Mouse (Mus musculus): ENCODE results near the gene Ncoa3.
"Not testable (repeated sequence)": the region's sequence is repeated elsewhere in the genome, so short reads cannot be mapped to it uniquely, and the experiment has no call there.

Gene Ncoa3

DNA sequence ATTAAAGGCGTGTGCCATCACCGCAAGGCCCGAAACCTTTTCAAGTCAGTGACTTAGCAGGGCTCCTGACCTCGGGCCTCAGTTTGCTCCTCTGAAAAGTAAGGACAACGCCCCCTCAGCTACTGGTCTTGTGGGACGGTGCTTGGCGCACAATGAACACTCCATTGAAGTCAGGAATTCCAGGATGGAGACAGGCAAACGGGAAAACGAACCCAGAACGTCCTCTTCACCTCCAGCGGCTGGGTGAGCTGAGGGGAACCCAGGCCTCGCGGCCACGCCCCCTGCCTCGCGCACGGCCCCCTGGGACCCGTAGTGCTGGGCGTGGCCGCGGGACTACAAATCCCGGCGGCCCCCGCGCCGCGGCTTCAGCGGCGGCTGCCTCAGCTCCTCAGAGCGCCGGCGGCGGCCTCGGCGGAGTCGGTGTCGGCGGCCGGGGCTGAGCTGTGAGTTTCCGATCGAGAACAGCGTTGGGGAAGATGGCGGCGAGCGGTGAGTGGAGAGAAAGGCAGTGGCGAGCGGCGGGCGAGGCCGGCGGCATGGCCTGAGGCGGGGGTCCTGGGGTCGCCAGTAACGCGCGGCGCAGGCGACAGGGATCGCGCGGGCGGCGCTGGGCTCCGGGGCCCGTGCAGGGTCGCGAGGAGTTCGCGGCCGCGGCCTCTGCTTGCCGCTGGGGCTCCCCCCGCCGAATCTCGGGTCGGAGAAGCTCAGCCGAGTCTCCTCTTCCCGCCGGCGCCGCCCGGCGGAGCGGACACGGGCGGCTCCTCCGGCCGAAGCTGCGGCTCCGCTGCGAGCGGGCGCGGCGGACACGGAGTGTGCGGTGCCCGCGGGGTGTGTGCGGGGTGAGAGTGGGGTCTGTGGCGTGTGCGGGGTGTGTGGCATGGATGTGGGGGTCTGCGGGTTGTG is at the start of gene Ncoa3:
TSS of gene Ncoa3 (plus strand) at position 367 of the 903 bp plus-strand sequence.
- in situ Hi-C loops (cut with MboI, MseI) = loop anchor here in 1 of 2 experiments (25.0 kb wide), 1 partner anchor 1905 kb away; no protein-coding TSS in a partner anchor

DNA sequence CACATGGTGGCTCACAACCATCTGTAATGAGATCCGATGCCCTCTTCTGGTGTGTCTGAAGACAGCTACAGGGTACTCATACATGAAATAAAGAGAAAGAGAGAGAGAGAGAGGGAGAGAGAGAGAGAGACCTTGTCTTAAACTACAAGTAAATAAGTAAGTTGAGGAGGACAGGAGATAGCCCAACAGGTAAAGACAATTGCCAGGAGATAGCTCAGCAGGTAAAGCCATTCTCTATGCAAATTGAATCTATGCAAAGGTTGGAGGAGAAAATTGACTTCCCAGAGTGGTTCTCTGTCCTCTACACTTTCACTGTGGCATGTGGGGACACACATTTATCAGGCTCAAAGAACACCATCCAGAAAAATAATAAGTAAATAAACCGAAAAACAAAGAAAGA is 49.3 kb upstream of the Ncoa3 start:
- in situ Hi-C loops (cut with MboI, MseI) = no loop called here

DNA sequence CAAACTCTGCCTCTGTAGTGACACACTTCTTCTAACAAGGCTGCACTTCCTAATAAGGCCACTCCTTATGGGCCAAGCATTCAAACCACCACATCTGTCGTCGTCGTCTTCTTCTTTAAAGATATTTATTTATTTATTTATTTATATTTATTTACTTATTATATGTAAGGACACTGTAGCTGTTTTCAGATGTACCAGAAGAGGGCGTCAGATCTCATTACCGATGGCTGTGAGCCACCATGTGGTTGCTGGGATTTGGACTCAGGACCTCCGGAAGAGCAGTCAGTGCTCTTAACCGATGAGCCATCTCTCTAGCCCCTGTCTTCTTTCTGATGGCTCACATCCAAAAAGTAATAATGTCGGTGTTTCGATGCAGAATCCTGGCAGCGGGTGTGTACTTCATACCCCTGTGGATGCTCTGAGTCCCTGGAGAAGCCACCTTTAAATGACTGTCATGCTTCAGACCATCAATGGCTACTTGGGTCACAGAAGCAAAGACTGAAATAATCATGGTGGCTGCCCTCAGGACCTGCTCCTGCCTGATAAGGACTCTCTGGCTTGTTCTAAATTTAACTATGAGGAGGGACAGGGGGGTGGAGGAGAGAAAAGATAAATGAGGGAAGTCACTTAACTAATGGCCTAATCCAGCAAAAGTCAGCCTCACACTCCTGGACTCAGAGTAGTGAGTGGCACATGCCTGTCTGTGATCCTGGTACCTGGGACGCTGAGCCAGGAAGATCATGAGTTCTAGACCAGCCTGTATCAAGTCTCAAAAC is 47.7 kb upstream of the Ncoa3 start:
- in situ Hi-C loops (cut with MboI, MseI) = no loop called here

DNA sequence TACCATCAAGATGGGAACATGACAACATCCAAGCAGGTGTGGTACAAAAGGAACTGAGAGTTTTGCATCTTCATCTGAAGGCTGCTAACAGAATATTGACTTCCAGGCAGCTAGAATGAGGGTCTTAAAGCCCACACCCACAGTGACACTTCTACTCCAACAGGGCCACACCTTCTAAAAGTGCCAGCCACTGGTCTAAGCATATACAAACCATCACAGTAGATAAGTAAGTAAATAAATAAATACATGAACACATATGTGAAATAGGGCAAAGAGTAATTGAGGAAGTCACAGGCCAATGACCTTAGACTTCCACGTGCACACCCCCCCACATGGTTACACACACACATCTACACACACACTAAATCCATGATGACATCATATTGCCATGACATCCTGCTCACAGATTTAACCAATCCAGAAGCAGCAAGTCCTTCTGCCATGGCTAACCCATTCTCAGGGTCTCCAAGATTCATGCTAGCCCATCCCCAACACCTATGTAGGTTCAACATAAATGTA is 46.3 kb upstream of the Ncoa3 start:
- in situ Hi-C loops (cut with MboI, MseI) = no loop called here

DNA sequence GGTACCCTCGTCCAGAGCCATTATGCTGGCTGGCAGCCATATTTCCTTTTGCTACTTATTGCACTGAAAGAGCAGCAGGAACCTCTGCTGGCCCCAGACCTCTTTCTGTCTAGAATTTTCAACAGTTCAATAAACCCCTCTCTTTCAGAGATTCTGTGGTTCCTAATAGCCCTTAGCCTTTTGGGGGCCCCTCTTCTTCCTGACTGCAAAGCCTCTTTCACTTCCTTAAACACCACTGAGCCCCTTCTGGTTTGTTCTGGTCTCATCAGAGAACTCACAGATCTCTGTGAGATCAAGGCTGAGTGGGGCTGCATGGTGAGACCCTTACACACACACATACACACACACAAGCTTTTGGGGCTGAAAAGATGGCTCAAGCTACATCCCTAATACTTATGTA is 44.4 kb upstream of the Ncoa3 start:
- in situ Hi-C loops (cut with MboI, MseI) = no loop called here

DNA sequence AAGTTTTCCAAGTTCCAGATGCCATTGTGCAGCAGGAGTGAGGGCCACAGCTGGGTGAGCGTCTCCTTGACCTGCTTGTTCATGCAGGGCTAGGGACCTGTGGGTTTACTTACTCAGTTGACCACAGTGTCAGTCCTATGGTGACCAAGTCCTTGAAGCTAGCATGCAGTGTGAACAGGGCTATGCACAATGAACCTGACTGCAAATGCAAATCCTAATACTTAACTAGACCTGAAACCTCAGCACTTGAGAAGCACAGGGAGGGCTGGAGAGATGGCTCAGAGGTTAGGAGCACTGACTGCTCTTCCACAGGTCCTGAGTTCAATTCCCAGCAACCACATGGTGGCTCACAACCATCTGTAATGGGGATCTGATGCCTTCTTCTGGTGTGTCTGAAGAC is 43.7 kb upstream of the Ncoa3 start:
- in situ Hi-C loops (cut with MboI, MseI) = not testable (repeated sequence)

DNA sequence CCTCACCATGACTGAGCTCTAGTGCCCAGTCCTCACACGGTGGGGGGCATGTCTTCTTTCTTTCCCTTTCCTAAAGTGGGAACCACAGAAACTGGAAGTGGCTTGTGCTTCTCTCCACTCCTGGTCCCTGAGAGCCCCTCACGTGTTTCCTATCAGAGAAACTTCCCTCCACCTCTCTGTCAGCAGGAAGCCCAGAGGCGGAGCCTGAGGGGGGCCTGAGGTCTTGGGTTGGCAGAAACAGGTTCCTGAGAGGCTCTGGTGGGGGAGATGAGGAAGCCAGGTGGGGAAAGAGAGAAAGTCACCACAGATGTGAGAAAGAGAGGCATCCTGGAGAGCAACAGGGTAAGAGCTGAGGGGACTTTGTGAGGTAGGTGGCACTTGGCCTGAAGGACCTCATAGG is 42.7 kb upstream of the Ncoa3 start:
- in situ Hi-C loops (cut with MboI, MseI) = loop anchor here in 1 of 2 experiments (25.0 kb wide), 1 partner anchor 1563 kb away; no protein-coding TSS in a partner anchor

DNA sequence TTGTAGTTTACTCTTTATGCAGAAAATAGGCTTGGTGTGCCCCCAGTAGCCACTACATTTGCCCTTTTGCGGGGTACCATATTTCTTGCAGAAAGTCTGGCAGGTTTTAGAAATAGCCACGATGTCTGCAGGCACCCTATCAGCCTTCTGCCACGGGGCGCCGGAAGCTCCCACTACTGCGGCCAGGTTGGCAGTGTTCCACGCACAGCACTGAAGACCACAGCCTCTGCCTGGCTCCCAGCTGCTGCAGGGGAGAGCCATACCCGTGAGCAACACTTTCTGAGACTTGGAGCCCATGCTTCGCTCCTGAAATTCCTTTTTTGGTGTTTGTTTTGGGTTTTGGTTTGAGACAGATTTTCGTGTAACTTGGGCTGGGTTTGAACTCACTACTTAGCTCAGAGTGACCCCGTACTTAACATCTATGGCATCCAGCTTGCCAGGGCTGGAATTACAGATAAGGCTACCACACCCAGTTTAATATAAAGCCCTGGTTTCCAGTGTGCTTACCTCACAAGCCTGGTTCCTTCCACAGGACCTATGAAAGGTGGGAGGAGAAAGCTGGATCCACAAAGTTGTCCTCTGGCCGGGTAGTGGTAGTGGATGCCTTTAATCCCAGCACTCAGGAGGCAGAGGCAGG is 40.9 kb upstream of the Ncoa3 start:
- in situ Hi-C loops (cut with MboI, MseI) = loop anchor here in 1 of 2 experiments (25.0 kb wide), 1 partner anchor 1561 kb away; no protein-coding TSS in a partner anchor

DNA sequence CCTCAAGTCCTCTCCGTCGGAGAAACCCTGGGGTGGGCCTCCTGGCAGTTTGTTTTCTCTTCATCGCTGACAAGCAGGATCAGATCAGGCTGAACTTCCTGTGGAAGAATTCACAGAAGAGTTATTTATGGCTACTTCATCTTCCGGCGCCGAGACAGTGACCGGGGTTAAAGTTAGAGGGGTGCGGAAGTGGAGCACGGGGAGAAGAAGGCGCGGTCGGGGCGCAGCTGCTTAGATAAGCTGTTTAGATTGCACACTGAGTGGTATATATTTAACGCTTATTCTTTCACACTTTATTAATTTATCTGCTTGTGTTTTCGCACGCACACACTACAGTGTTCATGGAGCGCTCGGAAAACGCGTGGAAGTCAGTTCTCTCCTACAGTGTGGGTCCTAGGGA is 37.6 kb upstream of the Ncoa3 start:
- in situ Hi-C loops (cut with MboI, MseI) = loop anchor here in 1 of 2 experiments (25.0 kb wide), 1 partner anchor 1557 kb away; no protein-coding TSS in a partner anchor

DNA sequence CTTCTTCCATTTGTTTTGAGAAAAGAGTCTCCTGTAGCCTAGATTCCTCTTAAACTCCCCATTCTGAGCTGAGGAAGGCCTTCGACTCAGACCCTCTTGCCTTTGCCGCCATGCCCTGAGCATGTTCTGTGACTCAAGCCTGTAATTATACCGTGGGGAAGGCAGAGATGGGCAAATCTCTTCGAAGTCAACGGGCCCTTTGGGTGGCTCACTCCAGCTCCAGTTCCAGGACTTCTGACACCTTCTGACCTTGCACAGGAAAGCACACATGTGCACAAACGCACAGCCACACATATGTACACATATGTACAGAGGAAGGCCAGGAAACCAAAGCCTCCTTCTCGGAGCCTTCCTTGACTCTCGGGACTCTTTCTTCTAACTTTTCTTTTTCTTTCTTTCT is 37.0 kb upstream of the Ncoa3 start:
- in situ Hi-C loops (cut with MboI, MseI) = loop anchor here in 1 of 2 experiments (25.0 kb wide), 1 partner anchor 1557 kb away; no protein-coding TSS in a partner anchor

DNA sequence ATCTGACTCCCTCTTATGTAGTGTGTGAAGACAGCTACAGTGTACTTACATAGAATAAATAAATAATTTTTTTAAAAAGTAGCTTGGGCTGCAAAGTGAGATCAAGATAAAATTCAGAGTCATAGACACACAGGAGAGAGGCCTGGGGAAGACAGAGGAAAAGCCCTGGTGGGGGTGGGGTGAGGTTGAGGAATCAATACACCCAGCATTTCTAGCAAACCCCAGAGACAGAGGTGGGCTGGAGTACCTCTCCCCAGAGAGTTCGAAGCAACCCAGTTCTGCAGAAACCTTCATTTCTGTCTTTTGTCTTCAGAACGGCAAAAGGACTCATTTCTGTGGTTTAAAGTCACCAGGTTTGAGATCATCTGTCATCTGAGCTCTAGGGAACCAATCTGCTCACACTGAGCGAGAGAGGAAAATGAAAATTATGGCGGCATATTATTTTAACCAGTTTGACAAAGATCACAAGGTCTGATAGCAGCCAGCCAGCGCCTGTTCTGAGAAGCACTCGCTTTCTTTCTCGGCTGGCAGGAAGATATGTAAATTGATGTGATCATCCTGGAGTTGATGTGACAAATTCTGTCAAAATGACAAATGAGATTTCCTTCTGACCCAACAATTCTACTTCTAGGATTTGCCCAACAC is 36.2 kb upstream of the Ncoa3 start:
- in situ Hi-C loops (cut with MboI, MseI) = loop anchor here in 1 of 2 experiments (25.0 kb wide), 1 partner anchor 1556 kb away; no protein-coding TSS in a partner anchor

DNA sequence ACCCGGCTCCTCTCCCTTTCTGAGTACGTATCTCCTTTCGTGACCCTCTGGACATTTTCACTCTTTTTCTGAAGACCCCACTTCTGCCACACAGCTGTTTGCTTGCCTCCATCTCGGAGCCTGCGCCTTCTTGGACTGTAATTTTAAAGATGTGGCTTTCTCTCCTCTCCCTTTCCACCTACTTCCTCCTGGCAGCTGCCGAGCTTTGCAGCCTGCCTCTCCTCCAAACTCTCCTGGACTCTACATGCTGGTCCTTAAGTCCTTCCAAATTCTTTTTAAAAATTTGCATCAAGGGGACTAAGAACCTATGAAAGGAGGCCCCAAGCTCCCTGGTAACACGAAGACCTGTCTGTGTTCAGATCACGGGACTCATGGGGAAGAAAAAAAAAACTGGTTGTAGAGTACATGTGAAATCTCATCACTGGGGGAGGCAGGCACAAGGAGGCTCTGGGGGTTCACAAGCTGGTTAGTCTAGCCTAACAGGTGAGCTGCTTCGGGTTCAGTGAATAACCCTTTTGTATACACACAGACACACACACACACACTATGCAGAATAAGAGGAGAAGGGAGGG is 35.1 kb upstream of the Ncoa3 start:
- in situ Hi-C loops (cut with MboI, MseI) = loop anchor here in 1 of 2 experiments (25.0 kb wide), 1 partner anchor 1555 kb away; no protein-coding TSS in a partner anchor

DNA sequence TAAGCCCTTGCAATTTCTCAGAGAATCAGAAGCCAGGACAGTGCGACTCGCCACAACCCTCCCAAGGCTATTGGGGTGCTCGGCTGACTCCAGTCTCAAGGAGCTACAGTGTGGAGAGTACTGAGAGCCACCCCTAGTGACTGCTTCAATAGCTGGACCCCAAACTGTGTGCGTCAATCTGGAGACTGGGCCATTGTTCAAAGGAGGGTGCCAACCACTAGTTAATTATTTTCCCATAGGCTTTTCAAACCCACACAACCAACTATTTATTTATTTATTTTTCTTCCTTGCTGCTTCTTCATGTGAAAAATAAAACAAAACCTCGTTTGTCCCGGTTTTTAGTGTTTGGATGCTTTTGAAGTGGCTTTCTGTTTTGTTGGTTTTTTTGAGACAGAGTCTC is 33.9 kb upstream of the Ncoa3 start:
- in situ Hi-C loops (cut with MboI, MseI) = loop anchor here in 1 of 2 experiments (25.0 kb wide), 1 partner anchor 1554 kb away; no protein-coding TSS in a partner anchor

DNA sequence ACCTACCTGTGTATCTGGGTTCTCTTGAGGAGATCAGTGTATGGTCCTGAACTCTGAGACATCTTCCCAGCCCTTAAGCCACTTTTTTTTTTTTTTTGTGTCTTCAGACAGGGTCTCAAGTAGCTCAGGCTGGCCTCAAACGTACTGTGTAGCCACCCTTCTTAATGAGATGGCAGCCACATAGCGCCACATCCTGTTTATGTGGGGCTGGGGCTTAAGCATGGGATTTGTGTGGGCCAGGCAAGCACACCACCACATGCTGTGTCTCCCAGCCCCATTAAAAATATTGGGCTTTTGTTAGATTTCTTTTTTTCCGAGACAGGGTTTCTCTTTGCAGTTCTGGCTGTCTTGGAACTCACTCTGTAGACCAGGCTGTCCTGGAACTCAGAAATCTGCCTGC is 31.7 kb upstream of the Ncoa3 start:
- in situ Hi-C loops (cut with MboI, MseI) = loop anchor here in 1 of 2 experiments (25.0 kb wide), 1 partner anchor 1552 kb away; no protein-coding TSS in a partner anchor

DNA sequence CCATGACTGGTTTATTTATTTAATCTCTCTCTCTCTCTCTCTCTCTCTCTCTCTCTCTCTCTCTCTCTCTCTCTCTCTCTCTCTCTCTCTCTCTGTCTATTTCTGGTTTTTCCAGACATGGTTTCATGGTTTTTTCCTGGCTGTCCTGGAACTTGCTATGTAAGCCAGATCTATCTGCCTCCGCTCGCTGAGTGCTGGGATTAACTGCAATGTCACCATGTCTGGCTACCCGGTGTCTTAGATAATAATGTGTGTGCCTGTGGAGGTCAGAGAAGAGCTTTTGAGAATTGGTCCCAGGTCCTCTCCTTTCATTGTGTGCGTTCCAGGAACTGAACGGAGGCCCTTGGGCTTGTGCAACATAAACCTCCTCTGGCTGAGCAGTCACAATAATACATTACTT is 29.6 kb upstream of the Ncoa3 start:
- in situ Hi-C loops (cut with MboI, MseI) = loop anchor here in 1 of 2 experiments (25.0 kb wide), 1 partner anchor 1549 kb away; no protein-coding TSS in a partner anchor

DNA sequence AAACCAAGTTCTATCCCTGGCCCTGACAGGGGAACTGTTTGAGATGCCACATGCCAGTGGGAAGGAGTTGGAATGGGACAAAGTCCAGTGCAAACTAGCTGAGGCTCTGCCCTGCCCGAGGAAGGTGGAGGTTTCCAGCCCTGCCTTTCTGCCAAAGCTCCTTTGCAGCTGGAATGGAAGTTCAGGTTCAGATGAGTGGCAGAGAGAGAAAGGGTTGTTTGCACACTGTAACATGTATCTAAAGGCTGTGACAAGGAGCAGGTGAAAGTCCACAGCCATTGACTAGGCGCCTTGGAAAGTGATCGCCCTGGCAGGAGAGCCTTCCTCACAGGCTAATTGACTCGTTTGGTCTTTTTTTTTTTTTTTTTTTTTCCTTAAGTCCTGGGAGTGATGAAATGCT is 28.3 kb upstream of the Ncoa3 start:
- in situ Hi-C loops (cut with MboI, MseI) = loop anchor here in 1 of 2 experiments (25.0 kb wide), 1 partner anchor 1548 kb away; no protein-coding TSS in a partner anchor

DNA sequence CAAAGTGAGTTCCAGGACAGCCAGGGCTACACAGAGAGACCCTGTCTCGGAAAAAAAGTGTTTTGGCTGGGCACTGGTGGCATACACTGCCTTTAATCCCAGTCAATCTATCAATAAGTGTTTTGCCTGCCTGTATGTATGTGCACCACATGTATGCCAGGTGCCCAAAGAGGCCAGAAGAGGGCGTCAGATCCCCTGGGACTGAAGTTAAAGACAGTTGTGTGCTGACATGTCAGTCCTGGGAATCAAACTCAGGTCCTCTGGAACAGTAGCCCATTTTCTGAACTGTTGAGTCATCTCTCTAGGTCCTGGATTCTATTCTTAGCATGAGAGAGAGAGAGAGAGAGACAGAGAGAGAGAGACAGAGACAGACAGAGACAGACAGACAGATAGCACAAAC is 25.4 kb upstream of the Ncoa3 start:
- in situ Hi-C loops (cut with MboI, MseI) = loop anchor here in 1 of 2 experiments (25.0 kb wide), 1 partner anchor 1545 kb away; no protein-coding TSS in a partner anchor

DNA sequence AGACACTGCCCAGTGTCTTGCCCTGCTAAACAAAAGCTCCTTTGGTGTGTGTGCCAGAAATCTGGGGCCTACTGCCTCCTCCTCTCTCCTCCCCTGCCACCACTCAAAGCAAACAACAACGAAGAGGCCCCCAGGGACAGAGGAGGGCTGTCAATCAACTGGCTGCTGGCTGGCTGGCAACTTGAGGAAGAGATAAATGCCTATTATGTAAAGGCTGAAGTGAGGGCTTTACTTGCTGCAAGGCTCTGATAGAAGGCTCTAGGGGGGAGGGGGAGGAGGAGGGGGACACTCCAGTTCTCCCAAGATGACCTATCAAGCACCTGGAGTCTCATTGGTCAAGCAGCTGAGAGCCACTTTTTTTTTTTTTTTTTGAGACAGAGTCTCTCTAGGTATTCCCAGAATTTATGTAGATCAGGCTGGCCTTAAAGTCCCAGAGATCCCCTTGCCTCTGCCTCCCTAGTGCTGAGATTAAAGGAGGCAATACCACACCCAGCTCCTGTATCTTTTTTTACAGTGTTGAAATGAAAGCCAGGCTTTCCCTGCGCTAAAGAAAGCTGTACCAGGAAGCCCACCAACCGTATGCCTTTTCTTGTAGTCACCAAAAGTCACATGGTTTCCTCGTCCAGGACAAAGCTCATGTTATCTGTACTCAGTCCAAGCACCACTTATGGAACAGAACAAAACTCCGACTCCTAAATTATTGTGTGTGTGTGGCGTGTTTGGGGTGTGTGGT is 24.4 kb upstream of the Ncoa3 start:
- in situ Hi-C loops (cut with MboI, MseI) = loop anchor here in 1 of 2 experiments (25.0 kb wide), 1 partner anchor 1544 kb away; no protein-coding TSS in a partner anchor

DNA sequence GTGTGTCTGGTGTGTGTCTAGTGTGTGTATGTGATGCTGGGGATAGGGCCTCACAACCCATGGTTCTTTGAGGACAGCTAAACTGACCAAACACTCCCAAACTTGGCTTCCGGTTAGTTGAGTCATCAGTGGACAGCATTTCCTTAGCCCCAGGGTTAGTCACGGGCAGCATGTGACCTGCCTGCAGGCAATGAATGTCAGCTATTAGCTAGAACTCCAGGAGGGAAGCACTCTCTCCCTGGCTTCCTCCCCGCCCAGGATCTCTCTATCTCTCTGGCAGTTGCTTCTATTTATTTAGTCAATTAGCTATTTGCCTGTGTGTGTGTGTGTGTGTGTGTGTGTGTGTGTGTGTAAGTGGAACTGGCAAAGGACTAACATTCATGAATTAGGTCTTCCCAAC is 23.6 kb upstream of the Ncoa3 start:
- in situ Hi-C loops (cut with MboI, MseI) = loop anchor here in 1 of 2 experiments (25.0 kb wide), 1 partner anchor 1543 kb away; no protein-coding TSS in a partner anchor

All from T-helper 17 cell (primary cell).